Mouse (Mus musculus): Measurements from ENCODE around the gene Rps15.
A peak's percentile ranks its signal among the peaks of the same experiment; 100 is the strongest.

- TF ChIP-seq CTCF (IDR thresholded peaks at IDR 0.05), result peak; percentile 96
- no peak for TF ChIP-seq EP300 (IDR thresholded peaks at IDR 0.05)
Observed at GRCm38 (mm10) chr10:80245600-80245999, 46.7 kb upstream of the Rps15 start.
